ENCODE assay signal across 16 mouse cellular contexts in genomic region chr14:76175808-76176207, GRCm38 (mm10).
DNase-seq lines count a peak whose midpoint lies in the region; ATAC-seq and TF ChIP-seq lines count a peak whose summit lies in the region.
"Had no signal": no experiment of that assay in that cellular context is flagged by ENCODE, and none has a peak within 500 bp of the region (broad histone marks: within the 10 kb centered on the region; RNA-seq: fewer than 3 reads in every experiment).

No protein-coding gene starts in this region.

- no peak for ATAC-seq in lung, embryonic 14.5 days (ENCODE audit: insufficient read depth)
- peak; percentile 91 for ATAC-seq in midbrain, embryonic 11.5 days (ENCODE audit: low FRiP score)
- ATAC-seq: Patski had no signal

- no peak overlapping the region for H3K4me3 ChIP-seq in lung, embryonic 14.5 days (ENCODE audit: low read depth, low read length)
- H3K4me3 ChIP-seq in midbrain, embryonic 11.5 days (ENCODE audit: low read depth, low read length): no peak overlapping the region
- H3K4me3 ChIP-seq: embryonic facial prominence, embryonic 13.5 days; heart, embryonic 13.5 days; left cerebral cortex, adult 2 months had no signal

- H3K36me3 ChIP-seq in lung, embryonic 14.5 days (ENCODE audit: insufficient read depth): no peaks in the 10 kb centered on the region
- H3K36me3 ChIP-seq in midbrain, embryonic 11.5 days (ENCODE audit: control insufficient read depth, insufficient read depth, low read length): no peaks in the 10 kb centered on the region
- H3K36me3 ChIP-seq: embryonic facial prominence, embryonic 13.5 days; heart, embryonic 13.5 days had no signal

- DNase-seq in lung, embryonic 14.5 days: peak; percentile 30
- DNase-seq in lung, adult 18-20 months: no peak
- DNase-seq in embryo, embryonic 11 days: peak; percentile 43
- DNase-seq in midbrain, embryonic 11.5 days (ENCODE audit: low spot score, missing footprints): no peak
- no peak for DNase-seq in left cerebral cortex, adult 9 months (ENCODE audit: low spot score in 2 of 2)
- no peak for DNase-seq in thymus, postnatal 36 days
- no peak for DNase-seq in heart, postnatal 4 days
- DNase-seq: cerebellum, adult 9-10 months; gastrocnemius, postnatal 36 days; kidney, adult 8-10 months; lung, adult 2 months; right cerebral cortex, adult 18-20 months had no signal

- H3K27ac ChIP-seq in lung, embryonic 14.5 days (ENCODE audit: low read depth): no peak overlapping the region
- H3K27ac ChIP-seq in midbrain, embryonic 11.5 days (ENCODE audit: low read depth, low read length): peak overlapping the region; percentile 69
- H3K27ac ChIP-seq: embryonic facial prominence, embryonic 13.5 days; heart, embryonic 13.5 days; left cerebral cortex, adult 2 months had no signal

- H3K27me3 ChIP-seq in lung, embryonic 14.5 days (ENCODE audit: insufficient read depth, low read length): no peaks in the 10 kb centered on the region
- no peaks in the 10 kb centered on the region for H3K27me3 ChIP-seq in midbrain, embryonic 11.5 days (ENCODE audit: control insufficient read depth, insufficient read depth, low read length)
- H3K27me3 ChIP-seq: embryonic facial prominence, embryonic 13.5 days; heart, embryonic 13.5 days; Patski had no signal

- no peaks in the 10 kb centered on the region for H3K9me3 ChIP-seq in lung, embryonic 14.5 days (ENCODE audit: low read depth, low read length)
- H3K9me3 ChIP-seq in midbrain, embryonic 11.5 days (ENCODE audit: control insufficient read depth, low read length): no peaks in the 10 kb centered on the region
- H3K9me3 ChIP-seq: embryonic facial prominence, embryonic 13.5 days; heart, embryonic 13.5 days had no signal

- TF ChIP-seq CTCF in lung, embryonic 14.5 days (IDR thresholded peaks at IDR 0.05; ENCODE audit: low read depth): no peak

- H3K4me2 ChIP-seq in lung, embryonic 14.5 days: no peak overlapping the region
- H3K4me2 ChIP-seq in midbrain, embryonic 11.5 days: 0 out of 2 replicates have a peak overlapping the region, but pooled peaks have one; percentile 8
- H3K4me2 ChIP-seq: embryonic facial prominence, embryonic 13.5 days; heart, embryonic 13.5 days had no signal

- no peaks in the 10 kb centered on the region for H3K4me1 ChIP-seq in lung, embryonic 14.5 days (ENCODE audit: insufficient read depth)
- peaks cover 19% of the 10 kb centered on the region for H3K4me1 ChIP-seq in midbrain, embryonic 11.5 days (ENCODE audit: control insufficient read depth, insufficient read depth, low read length)
- H3K4me1 ChIP-seq: heart, embryonic 13.5 days had no signal

- WGBS in lung, embryonic 14.5 days: 33% methylated on average over 5 of the region's 5 CpGs
- 5% methylated on average over 5 of the region's 5 CpGs for WGBS in midbrain, embryonic 11.5 days

- no peak overlapping the region for H3K9ac ChIP-seq in lung, embryonic 14.5 days
- H3K9ac ChIP-seq in midbrain, embryonic 11.5 days (ENCODE audit: low read length): no peak overlapping the region
- H3K9ac ChIP-seq: embryonic facial prominence, embryonic 13.5 days; heart, embryonic 13.5 days had no signal

Comparison
In these comparisons a context has a peak if more than half of its experiments do, and no peak if none do; other contexts are left out.
1. DNase-seq: peak in lung, embryonic 14.5 days (single experiment) and embryo, embryonic 11 days (single experiment); none in lung, adult 18-20 months (0 of 2), midbrain, embryonic 11.5 days (single experiment), left cerebral cortex, adult 9 months (0 of 2), thymus, postnatal 36 days (0 of 2) and heart, postnatal 4 days (single experiment).